Mouse (Mus musculus): ENCODE measurements around the gene Riox1. TPM values are rescaled to one million over a fixed set of nuclear protein-coding genes. Genes with fewer than 3 reads are reported as not detected.
"Not testable (repeated sequence)": the region's sequence is repeated elsewhere in the genome, so short reads cannot be mapped to it uniquely, and the experiment has no call there.

Gene Riox1
- polyA plus RNA-seq, 2 experiments, result 6.8 to 7.8 TPM

DNA sequence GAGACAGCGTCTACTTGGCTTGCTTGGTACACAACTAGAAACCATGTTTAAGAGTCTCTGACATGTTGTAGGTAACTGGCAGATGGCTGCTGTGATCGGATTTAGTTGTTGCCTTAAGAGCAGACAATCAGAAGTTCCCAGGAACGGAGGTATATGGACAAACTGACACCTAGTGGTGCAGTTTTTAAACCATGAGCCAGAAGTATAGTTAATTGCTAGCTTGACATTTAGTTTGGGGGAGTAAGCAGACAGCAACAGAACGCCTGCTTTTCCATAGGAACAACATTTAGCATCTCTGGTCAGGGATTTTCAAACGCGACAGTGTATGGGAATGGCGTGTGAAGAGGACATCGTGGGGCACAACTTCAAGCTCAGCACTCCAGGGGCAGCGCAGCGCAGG is 12.8 kb upstream of the Riox1 start:
- Histone ChIP-seq H3K4me2 (ENCODE audit: low read depth) (no peak overlapping the region), H3K9ac (replicated peaks) (no peak overlapping the region), H3K27ac (no peak overlapping the region), H3K4me1 (replicated peaks; ENCODE audit: control insufficient read depth in 2 of 2, insufficient read depth in 2 of 2, low read length in 1 of 2) (peaks cover 9 to 27% of the 10 kb centered on the region in 2 experiments), H3K27me3 (ENCODE audit: control insufficient read depth, insufficient read depth, low read length) (no peaks in the 10 kb centered on the region), H3K9me3 (ENCODE audit: control insufficient read depth, low read length) (no peaks in the 10 kb centered on the region), H3K4me3 (ENCODE audit: insufficient read depth in 1 of 2, low read depth in 2 of 2, low read length in 2 of 2) (no peak overlapping the region), H3K36me3 (replicated peaks; ENCODE audit: control insufficient read depth, insufficient read depth, low read depth) (no peaks in the 10 kb centered on the region)
- 63% methylated on average over 10 of the region's 10 CpGs for WGBS (ENCODE audit: insufficient replicate concordance)
- DNase-seq (ENCODE audit: low read depth in 3 of 3, low spot score in 3 of 3) (no peak), ATAC-seq (ENCODE audit: insufficient read depth) (no peak)
- TF ChIP-seq CTCF (IDR thresholded peaks at IDR 0.05; ENCODE audit: low read depth) (no peak), EP300 (IDR thresholded peaks at IDR 0.05; ENCODE audit: low read depth) (no peak)

DNA sequence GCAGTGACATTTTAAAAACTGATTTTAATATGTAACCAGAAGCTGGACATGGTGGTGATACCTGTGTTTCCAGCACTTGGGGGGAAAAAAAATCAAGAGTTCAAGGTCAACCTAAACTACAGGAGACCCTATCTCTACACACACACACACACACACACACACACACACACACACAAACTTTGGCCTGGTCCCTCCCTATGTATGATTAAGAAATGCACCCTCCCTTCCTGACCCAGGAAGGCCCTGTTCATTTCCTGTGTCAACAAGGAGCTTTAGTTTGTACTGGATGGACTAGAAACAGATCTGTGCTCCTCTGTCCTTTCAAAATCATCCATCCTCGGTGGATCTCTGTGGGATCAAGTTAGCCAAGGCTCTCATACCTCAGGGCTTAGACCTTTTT is 11.8 kb upstream of the Riox1 start:
- not testable (repeated sequence) for H3K27ac ChIP-seq; H3K4me3 ChIP-seq (ENCODE audit: insufficient read depth in 1 of 2, low read depth in 2 of 2, low read length in 2 of 2); H3K9ac ChIP-seq (replicated peaks); H3K36me3 ChIP-seq (replicated peaks; ENCODE audit: control insufficient read depth, insufficient read depth, low read depth); H3K9me3 ChIP-seq (ENCODE audit: control insufficient read depth, low read length); H3K4me2 ChIP-seq (ENCODE audit: low read depth); DNase-seq (ENCODE audit: low read depth in 3 of 3, low spot score in 3 of 3); H3K27me3 ChIP-seq (ENCODE audit: control insufficient read depth, insufficient read depth, low read length); ATAC-seq (ENCODE audit: insufficient read depth)
- 35% methylated on average over 1 of the region's 1 CpGs for WGBS (ENCODE audit: insufficient replicate concordance)
- H3K4me1 ChIP-seq (replicated peaks; ENCODE audit: control insufficient read depth in 2 of 2, insufficient read depth in 2 of 2, low read length in 1 of 2), result peaks cover 9 to 27% of the 10 kb centered on the region in 2 experiments

DNA sequence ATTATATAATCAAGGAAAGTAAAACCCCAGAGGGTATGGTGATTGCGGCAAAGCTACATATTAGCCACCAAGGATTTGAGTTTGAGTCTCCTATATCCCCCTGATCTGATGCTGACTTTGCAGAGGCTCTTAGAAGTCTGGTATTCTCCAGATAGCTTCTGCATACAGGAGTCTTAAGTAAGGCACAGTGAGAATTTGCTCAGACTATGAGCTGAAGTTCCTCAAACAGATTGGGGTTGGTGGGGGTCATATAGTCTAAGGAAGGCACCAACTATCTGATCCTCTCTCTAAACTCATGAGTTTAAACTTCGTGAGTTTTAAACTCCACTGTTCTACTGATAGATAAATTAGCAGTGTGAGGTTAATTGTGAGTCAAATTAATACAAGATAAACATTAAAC is 11.1 kb upstream of the Riox1 start:
- TF ChIP-seq EP300 (IDR thresholded peaks at IDR 0.05; ENCODE audit: low read depth) (no peak), CTCF (IDR thresholded peaks at IDR 0.05; ENCODE audit: low read depth) (no peak)
- no peaks in the 10 kb centered on the region for H3K9me3 ChIP-seq (ENCODE audit: control insufficient read depth, low read length)
- DNase-seq (ENCODE audit: low read depth in 3 of 3, low spot score in 3 of 3), result no peak
- no peak overlapping the region for H3K27ac ChIP-seq
- H3K4me3 ChIP-seq (ENCODE audit: insufficient read depth in 1 of 2, low read depth in 2 of 2, low read length in 2 of 2), result no peak overlapping the region
- no peak for ATAC-seq (ENCODE audit: insufficient read depth)
- 66% methylated on average over 2 of the region's 2 CpGs for WGBS (ENCODE audit: insufficient replicate concordance)
- H3K9ac ChIP-seq (replicated peaks), result no peak overlapping the region
- no peaks in the 10 kb centered on the region for H3K36me3 ChIP-seq (replicated peaks; ENCODE audit: control insufficient read depth, insufficient read depth, low read depth)
- H3K4me1 ChIP-seq (replicated peaks; ENCODE audit: control insufficient read depth in 2 of 2, insufficient read depth in 2 of 2, low read length in 1 of 2), result peaks cover 9 to 27% of the 10 kb centered on the region in 2 experiments
- no peaks in the 10 kb centered on the region for H3K27me3 ChIP-seq (ENCODE audit: control insufficient read depth, insufficient read depth, low read length)
- no peak overlapping the region for H3K4me2 ChIP-seq (ENCODE audit: low read depth)

DNA sequence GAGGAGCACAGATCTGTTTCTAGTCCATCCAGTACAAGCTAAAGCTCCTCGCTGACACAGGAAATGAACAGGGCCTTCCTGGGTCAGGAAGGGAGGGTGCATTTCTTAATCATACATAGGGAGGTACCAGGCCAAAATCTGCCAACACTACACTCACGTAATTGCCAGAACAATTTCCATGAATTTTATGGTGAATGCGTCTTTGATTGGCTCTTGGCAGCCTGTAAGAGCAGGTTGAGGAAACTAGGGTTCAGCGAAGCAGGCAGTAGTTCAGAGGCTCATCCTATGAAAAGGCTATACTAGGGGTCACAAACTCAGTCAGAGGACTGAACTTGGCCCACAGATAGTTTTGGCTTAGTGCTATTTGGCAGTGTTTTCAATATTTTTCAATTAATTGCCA is 10.4 kb upstream of the Riox1 start:
- Histone ChIP-seq H3K9ac (replicated peaks) (no peak overlapping the region), H3K36me3 (replicated peaks; ENCODE audit: control insufficient read depth, insufficient read depth, low read depth) (no peaks in the 10 kb centered on the region), H3K9me3 (ENCODE audit: control insufficient read depth, low read length) (no peaks in the 10 kb centered on the region), H3K4me3 (ENCODE audit: insufficient read depth in 1 of 2, low read depth in 2 of 2, low read length in 2 of 2) (no peak overlapping the region), H3K4me2 (ENCODE audit: low read depth) (no peak overlapping the region), H3K27ac (no peak overlapping the region), H3K27me3 (ENCODE audit: control insufficient read depth, insufficient read depth, low read length) (no peaks in the 10 kb centered on the region), H3K4me1 (replicated peaks; ENCODE audit: control insufficient read depth in 2 of 2, insufficient read depth in 2 of 2, low read length in 1 of 2) (peaks cover 9 to 27% of the 10 kb centered on the region in 2 experiments)
- WGBS (ENCODE audit: insufficient replicate concordance), result 49% methylated on average over 4 of the region's 4 CpGs
- ATAC-seq (ENCODE audit: insufficient read depth) (no peak), DNase-seq (ENCODE audit: low read depth in 3 of 3, low spot score in 3 of 3) (no peak)
- TF ChIP-seq EP300 (IDR thresholded peaks at IDR 0.05; ENCODE audit: low read depth), result no peak

DNA sequence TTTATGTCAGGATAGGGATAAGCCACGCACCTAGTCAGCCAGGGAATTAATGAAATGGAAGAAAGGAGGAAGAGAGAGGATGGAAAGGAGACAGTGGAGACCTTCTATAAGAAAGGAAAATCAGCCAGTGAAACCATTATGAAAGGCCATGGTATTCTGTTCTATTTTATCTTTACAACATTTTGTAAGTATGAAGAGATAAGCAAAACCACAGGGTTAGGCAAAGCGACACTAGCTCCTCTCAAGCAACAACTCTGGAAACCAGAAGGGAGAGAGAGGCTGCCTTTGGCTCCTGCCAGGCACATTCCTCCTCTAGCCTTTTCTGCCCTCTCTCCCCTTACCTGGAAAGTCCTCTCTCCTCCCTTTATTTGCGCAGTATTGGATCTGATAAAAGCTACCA is 8.5 kb upstream of the Riox1 start:
- Histone ChIP-seq H3K4me3 (ENCODE audit: insufficient read depth in 1 of 2, low read depth in 2 of 2, low read length in 2 of 2) (no peak overlapping the region), H3K9ac (replicated peaks) (no peak overlapping the region), H3K27ac (no peak overlapping the region), H3K27me3 (ENCODE audit: control insufficient read depth, insufficient read depth, low read length) (no peaks in the 10 kb centered on the region), H3K36me3 (replicated peaks; ENCODE audit: control insufficient read depth, insufficient read depth, low read depth) (no peaks in the 10 kb centered on the region), H3K9me3 (ENCODE audit: control insufficient read depth, low read length) (no peaks in the 10 kb centered on the region), H3K4me2 (ENCODE audit: low read depth) (peak overlapping the region; percentile 41), H3K4me1 (replicated peaks; ENCODE audit: control insufficient read depth in 2 of 2, insufficient read depth in 2 of 2, low read length in 1 of 2) (peaks cover 9 to 29% of the 10 kb centered on the region in 2 experiments)
- DNase-seq (ENCODE audit: low read depth in 3 of 3, low spot score in 3 of 3) (no peak), ATAC-seq (ENCODE audit: insufficient read depth) (peak; percentile 65; the same call in 1 of the 2 replicates)
- TF ChIP-seq CTCF (IDR thresholded peaks at IDR 0.05; ENCODE audit: low read depth) (no peak), EP300 (IDR thresholded peaks at IDR 0.05; ENCODE audit: low read depth) (no peak)
- 25% methylated on average over 3 of the region's 3 CpGs for WGBS (ENCODE audit: insufficient replicate concordance)

All from liver, embryonic 14.5 days (tissue).